7 mouse cellular contexts compared by ENCODE assay signal in genomic region chr2:60073798-60074197, GRCm38 (mm10).
DNase-seq lines count a peak whose midpoint lies in the region; ATAC-seq and TF ChIP-seq lines count a peak whose summit lies in the region.
"Not testable (repeated sequence)": the region's sequence is repeated elsewhere in the genome, so short reads cannot be mapped to it uniquely, and the experiment has no call there.

No protein-coding gene starts in this region.

- H3K4me1 ChIP-seq in liver, embryonic 12.5 days, result peaks cover 57% of the 10 kb centered on the region
- peaks cover 16 to 27% of the 10 kb centered on the region in 2 experiments for H3K4me1 ChIP-seq in liver, embryonic 14.5 days (replicated peaks; ENCODE audit: control insufficient read depth in 2 of 2, insufficient read depth in 2 of 2, low read length in 1 of 2)
- not testable (repeated sequence) for H3K4me1 ChIP-seq in liver, embryonic 16.5 days (ENCODE audit: control insufficient read depth, low read depth, low read length)

- peak; percentile 44 for DNase-seq in c-Kit-positive CD71-positive TER-119-negative erythroid progenitor cells, embryonic 14.5 days (ENCODE audit: low read depth)
- DNase-seq in liver, result peak; percentile 62
- DNase-seq in liver, embryonic 14.5 days (ENCODE audit: low read depth in 3 of 3, low spot score in 3 of 3), result peak; percentile 36 to 50 (median 41)

- not testable (repeated sequence) for H3K9me3 ChIP-seq in liver, embryonic 12.5 days (replicated peaks); liver, embryonic 14.5 days (ENCODE audit: control insufficient read depth, low read length); liver, embryonic 16.5 days (replicated peaks; ENCODE audit: control insufficient read depth, low read length)

- WGBS in liver, embryonic 12.5 days (ENCODE audit: insufficient replicate concordance), result 30% methylated on average over 1 of the region's 1 CpGs
- 0% methylated on average over 1 of the region's 1 CpGs for WGBS in liver, embryonic 14.5 days (ENCODE audit: insufficient replicate concordance)
- WGBS in liver, embryonic 16.5 days (ENCODE audit: insufficient replicate concordance), result 18% methylated on average over 1 of the region's 1 CpGs

- not testable (repeated sequence) for H3K4me3 ChIP-seq in liver, embryonic 12.5 days; liver, embryonic 14.5 days (ENCODE audit: insufficient read depth in 1 of 2, low read depth in 2 of 2, low read length in 2 of 2); liver, embryonic 16.5 days (ENCODE audit: low read depth, low read length)

- H3K4me2 ChIP-seq in liver, embryonic 12.5 days; liver, embryonic 14.5 days (ENCODE audit: low read depth); liver, embryonic 16.5 days (ENCODE audit: low read depth, low read length): not testable (repeated sequence)

- not testable (repeated sequence) for H3K9ac ChIP-seq in liver, embryonic 12.5 days; liver, embryonic 14.5 days (replicated peaks); liver, embryonic 16.5 days (ENCODE audit: low read depth, low read length)

- not testable (repeated sequence) for H3K27me3 ChIP-seq in liver, embryonic 12.5 days (replicated peaks); liver, embryonic 14.5 days (ENCODE audit: control insufficient read depth, insufficient read depth, low read length); liver, embryonic 16.5 days (ENCODE audit: control insufficient read depth, insufficient read depth, low read depth, low read length)

- ATAC-seq in erythroid progenitor cell, adult 5-6 weeks (replicated peaks; ENCODE audit: low FRiP score, poor library complexity, severe bottlenecking), result 0 out of 2 replicates have a peak, but pooled peaks have one; percentile 43
- ATAC-seq in liver, embryonic 12.5 days, result peak; percentile 87
- peak; percentile 84 for ATAC-seq in liver, embryonic 14.5 days (ENCODE audit: insufficient read depth)
- ATAC-seq in liver, embryonic 16.5 days (ENCODE audit: low read depth), result peak; percentile 79
- ATAC-seq in megakaryocyte-erythroid progenitor cell, adult 5-6 weeks (replicated peaks; ENCODE audit: low FRiP score, low TSS enrichment, poor library complexity, severe bottlenecking), result peak; percentile 89

- TF ChIP-seq CTCF in liver, embryonic 14.5 days (IDR thresholded peaks at IDR 0.05; ENCODE audit: low read depth), result not testable (repeated sequence)

- peak; percentile 21; the same call in 1 of the 2 replicates for TF ChIP-seq EP300 in liver, embryonic 14.5 days (IDR thresholded peaks at IDR 0.05; ENCODE audit: low read depth)

- not testable (repeated sequence) for H3K36me3 ChIP-seq in liver, embryonic 12.5 days; liver, embryonic 14.5 days (replicated peaks; ENCODE audit: control insufficient read depth, insufficient read depth, low read depth); liver, embryonic 16.5 days (ENCODE audit: control insufficient read depth, insufficient read depth)

- not testable (repeated sequence) for H3K27ac ChIP-seq in liver, embryonic 12.5 days; liver, embryonic 14.5 days; liver, embryonic 16.5 days (ENCODE audit: low read length)
